Mouse (Mus musculus) E14TG2a.4 (cell line): Measurements from ENCODE around the gene Gpx6.
A peak's percentile ranks its signal among the peaks of the same experiment; 100 is the strongest.

Source experiments
- H3K27me3 ChIP-seq: 2 replicates; pipeline ENCODE4 v1.6.1; 2014; ENCODE audit warnings: low read length, control low read depth; ENCODE audit not compliant: insufficient read depth
- H3K36me3 ChIP-seq: 2 replicates; pipeline ENCODE4 v1.6.1; 2014; ENCODE audit warnings: low read length, control low read depth; ENCODE audit not compliant: insufficient read depth
- H3K4me1 ChIP-seq: replicated peaks from 2 replicates; pipeline ENCODE4 v1.6.1; 2014; ENCODE audit warnings: low read depth, low read length, control low read depth
- H3K4me3 ChIP-seq: replicated peaks from 2 replicates; pipeline ENCODE4 v1.5.1; 2014; ENCODE audit warnings: mild to moderate bottlenecking, low read length
- H3K9me3 ChIP-seq: 2 replicates; pipeline ENCODE4 v1.6.1; 2014; ENCODE audit warnings: low read length, control low read depth
- CTCF ChIP-seq: conservative IDR thresholded peaks from 2 replicates; pipeline ENCODE4 v1.5.1; 2014; ENCODE audit warnings: low read length
- NANOG ChIP-seq: IDR thresholded peaks from 2 replicates; pipeline ENCODE4 v1.6.1; 2014; ENCODE audit warnings: borderline replicate concordance, low read length, mixed read lengths
- POU5F1 ChIP-seq: IDR thresholded peaks from 2 replicates; pipeline ENCODE4 v1.6.1; 2014; ENCODE audit warnings: low read length, borderline replicate concordance

Gpx6 gene

DNA sequence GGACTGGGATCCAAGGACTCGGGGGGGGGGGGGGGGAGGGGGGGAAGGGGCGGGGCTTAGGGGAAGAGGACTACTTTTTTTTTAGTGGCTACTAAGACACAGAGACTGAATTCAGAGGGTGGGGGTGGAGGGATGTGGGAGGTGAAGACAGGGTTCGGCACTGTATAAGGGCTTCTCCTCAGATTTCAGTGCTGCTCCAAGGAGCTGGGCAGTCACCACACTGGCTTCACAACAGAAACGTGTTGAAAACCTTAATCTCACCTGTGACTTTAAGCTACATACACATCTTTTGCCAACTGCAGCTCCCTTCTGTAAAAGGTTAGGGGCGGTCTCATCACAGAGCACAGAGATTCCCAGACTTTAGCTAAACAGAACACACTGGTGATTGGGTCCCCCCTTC lies 929 bp downstream of the Gpx6 start:
- Histone ChIP-seq H3K4me1 (peaks cover 3% of the 10 kb centered on the region; the same call in 1 of the 2 replicates), H3K27me3 (peaks cover 14% of the 10 kb centered on the region), H3K4me3 (no peak overlapping the region), H3K9me3 (no peaks in the 10 kb centered on the region), H3K36me3 (no peaks in the 10 kb centered on the region)
- no peak for TF ChIP-seq CTCF

DNA sequence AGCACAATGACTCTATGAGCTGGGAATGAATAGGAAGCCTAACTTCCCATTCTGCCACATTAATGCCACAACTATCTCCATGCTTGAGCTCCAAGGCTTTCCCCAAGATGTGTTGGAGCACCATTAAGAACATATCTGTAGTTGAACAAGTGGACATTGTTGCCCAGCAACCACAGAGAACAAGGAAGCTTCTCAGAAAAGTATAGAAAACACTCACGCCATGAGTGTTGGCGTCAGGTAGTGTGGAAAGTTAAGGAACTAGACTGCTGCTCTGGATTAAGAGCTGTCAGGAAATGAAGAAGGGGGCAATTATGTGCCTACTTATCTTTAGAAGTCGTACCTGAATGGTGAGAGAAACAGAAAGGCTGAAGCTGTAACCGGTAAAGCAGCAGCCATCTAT lies 2.0 kb downstream of the Gpx6 start:
- Histone ChIP-seq H3K4me1 (peaks cover 3% of the 10 kb centered on the region; the same call in 1 of the 2 replicates), H3K4me3 (no peak overlapping the region), H3K9me3 (no peaks in the 10 kb centered on the region), H3K36me3 (no peaks in the 10 kb centered on the region), H3K27me3 (peaks cover 11% of the 10 kb centered on the region)
- TF ChIP-seq POU5F1 = no peak
- no peak for TF ChIP-seq CTCF
- no peak for TF ChIP-seq NANOG

GRCm38 (mm10) chr13:21320262-21320661 lies 8.3 kb downstream of the Gpx6 start:
- peaks cover 9% of the 10 kb centered on the region for H3K4me1 ChIP-seq
- H3K27me3 ChIP-seq = peaks cover 22% of the 10 kb centered on the region
- no peak for TF ChIP-seq NANOG
- TF ChIP-seq POU5F1 = no peak
- TF ChIP-seq CTCF = no peak

DNA sequence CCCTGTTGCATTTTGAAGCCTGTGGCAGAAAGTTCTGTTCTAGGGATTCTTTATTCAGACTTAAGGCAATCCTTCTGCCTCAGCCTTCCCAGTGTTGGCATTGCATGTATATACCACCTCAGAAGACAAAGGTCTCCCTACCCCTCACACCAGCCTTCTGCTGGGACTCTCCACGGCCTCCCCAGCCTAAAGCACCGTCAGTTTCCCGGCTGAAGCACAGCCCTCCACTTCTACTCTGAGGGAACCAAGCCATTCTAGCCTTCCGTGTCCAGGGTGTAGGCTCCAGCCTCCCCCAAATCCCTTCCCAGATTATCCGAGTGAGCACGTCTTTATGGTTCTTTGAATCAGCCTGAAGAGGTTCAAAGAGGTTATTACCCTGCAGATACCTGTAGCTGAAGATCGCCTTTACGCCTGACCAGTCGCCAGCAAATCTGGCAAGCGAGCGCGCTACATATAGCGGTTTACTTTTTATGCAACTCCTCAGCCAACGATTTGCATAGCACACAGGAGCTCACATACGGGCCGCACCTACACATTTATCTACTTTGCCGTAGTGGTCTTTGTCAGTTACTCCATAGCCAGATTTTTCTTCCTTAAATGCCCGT lies 10.1 kb downstream of the Gpx6 start:
- Histone ChIP-seq H3K9me3 (no peaks in the 10 kb centered on the region), H3K4me1 (peaks cover 14% of the 10 kb centered on the region), H3K27me3 (peaks cover 17% of the 10 kb centered on the region), H3K36me3 (no peaks in the 10 kb centered on the region), H3K4me3 (peak overlapping the region; percentile 78)
- TF ChIP-seq CTCF (no peak), POU5F1 (no peak), NANOG (no peak)

More at GRCm38 (mm10) chr13:21320262-21320661, 8.3 kb downstream of the Gpx6 start:
- Histone ChIP-seq H3K36me3 (no peaks in the 10 kb centered on the region), H3K4me3 (no peak overlapping the region), H3K9me3 (no peaks in the 10 kb centered on the region)

DNA sequence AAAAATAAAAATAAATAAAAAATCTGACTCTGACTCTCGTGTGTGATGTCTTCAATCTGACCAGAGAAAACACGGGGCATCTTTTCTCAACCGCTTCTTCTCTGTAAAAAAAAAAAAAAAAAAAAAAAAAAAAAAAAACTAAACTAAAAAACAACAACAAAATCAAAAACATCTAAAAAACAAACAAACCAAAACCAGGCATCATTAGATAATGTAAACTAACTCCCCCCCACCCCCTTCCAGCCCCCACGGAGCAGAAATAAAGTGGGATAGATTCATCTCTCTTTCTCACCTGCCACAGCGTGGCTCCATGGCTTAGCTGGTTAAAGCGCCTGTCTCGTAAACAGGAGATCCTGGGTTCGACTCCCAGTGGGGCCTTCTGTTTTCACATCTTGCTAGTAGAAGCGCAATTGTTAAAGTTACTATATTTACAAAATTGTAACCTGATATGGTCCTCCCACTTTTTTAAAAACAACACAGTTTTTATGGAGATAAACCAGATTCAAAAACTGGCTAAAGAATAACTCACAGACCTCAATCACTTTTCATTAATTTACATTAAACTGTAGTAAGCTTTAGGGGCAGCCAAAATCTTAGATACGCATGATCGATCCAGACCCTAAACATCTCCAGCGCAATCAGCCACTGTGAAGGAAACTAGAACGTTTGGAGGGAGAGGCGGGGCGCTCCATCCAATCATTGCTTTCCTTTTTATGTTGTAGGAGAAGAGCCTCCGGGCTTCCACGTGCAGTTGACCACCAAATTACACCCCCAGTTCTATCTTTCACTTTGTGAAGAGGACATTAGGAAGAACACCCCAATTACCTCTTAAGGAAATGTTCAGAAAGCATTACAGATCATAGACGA lies 10.8 kb downstream of the Gpx6 start:
- Histone ChIP-seq H3K4me1 (peaks cover 17% of the 10 kb centered on the region), H3K27me3 (peaks cover 16% of the 10 kb centered on the region), H3K4me3 (peak overlapping the region; percentile 78), H3K9me3 (no peaks in the 10 kb centered on the region), H3K36me3 (no peaks in the 10 kb centered on the region)
- TF ChIP-seq POU5F1 (no peak), NANOG (no peak), CTCF (no peak)

GRCm38 (mm10) chr13:21323405-21323804 lies 11.5 kb downstream of the Gpx6 start:
- H3K27me3 ChIP-seq = peaks cover 16% of the 10 kb centered on the region
- peaks cover 19% of the 10 kb centered on the region for H3K4me1 ChIP-seq
- no peaks in the 10 kb centered on the region for H3K36me3 ChIP-seq
- H3K9me3 ChIP-seq = no peaks in the 10 kb centered on the region
- H3K4me3 ChIP-seq = 0 out of 2 replicates have a peak overlapping the region, but pooled peaks have one; percentile 10
- TF ChIP-seq NANOG (no peak), CTCF (no peak), POU5F1 (no peak)

GRCm38 (mm10) chr13:21326191-21326590 lies 14.3 kb downstream of the Gpx6 start:
- no peaks in the 10 kb centered on the region for H3K9me3 ChIP-seq
- TF ChIP-seq POU5F1 (no peak), CTCF (peak; percentile 80)
- H3K27me3 ChIP-seq = peaks cover 7% of the 10 kb centered on the region
- H3K4me3 ChIP-seq = peak overlapping the region; percentile 79
- peaks cover 19% of the 10 kb centered on the region for H3K4me1 ChIP-seq
- H3K36me3 ChIP-seq = no peaks in the 10 kb centered on the region

DNA sequence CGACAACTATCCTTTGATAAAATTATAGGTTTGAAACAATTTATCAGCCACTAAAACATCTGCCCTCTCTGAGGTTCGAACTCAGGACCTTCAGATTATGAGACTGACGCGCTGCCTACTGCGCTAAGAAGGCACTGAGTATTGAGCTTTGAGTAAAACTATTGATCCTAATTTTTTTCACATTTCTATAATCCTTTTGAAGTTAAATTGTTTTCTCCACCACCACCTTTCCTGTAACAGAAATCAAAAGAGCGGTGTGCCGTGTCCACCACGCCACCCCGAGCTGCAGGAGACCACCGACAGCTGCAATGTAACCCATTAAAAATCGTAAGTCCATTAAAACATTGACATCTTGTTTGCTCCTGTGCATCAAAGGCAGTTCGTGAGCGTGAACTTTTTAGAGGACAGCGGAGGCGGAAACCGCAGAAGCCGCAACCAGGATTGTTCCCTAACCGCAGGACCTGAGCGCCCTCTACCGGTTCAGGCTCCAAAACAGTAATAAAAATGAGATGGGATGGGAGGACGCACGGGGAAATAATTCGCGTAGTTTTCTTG lies 14.8 kb downstream of the Gpx6 start:
- H3K4me3 ChIP-seq = peak overlapping the region; percentile 79
- TF ChIP-seq POU5F1 (no peak), CTCF (peak; percentile 75)
- H3K36me3 ChIP-seq = no peaks in the 10 kb centered on the region
- no peaks in the 10 kb centered on the region for H3K9me3 ChIP-seq
- H3K27me3 ChIP-seq = peaks cover 3% of the 10 kb centered on the region
- peaks cover 17% of the 10 kb centered on the region for H3K4me1 ChIP-seq
